Mouse (Mus musculus): Measurements from ENCODE around the gene Rap2b. TPM values are rescaled to one million over a fixed set of nuclear protein-coding genes. Genes with fewer than 3 reads are reported as not detected.

The Rap2b gene
- polyA plus RNA-seq, 2 experiments, result 8.7 to 15.9 TPM

DNA sequence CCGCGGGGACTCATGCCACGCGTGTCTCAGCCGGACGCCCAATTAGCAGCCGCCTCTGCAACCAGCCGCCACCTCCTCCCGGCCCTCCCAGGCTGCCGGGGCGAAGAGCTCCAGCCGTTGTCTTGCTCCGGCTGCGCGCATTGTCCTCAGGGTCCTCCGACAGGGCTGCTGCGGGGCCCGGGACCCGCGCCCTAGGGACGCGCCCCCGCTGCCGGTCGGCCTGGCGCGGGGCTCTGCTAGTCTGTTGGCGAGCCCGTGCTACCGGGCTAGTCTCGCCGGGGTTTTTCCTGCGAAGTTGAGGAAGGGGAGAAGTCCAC, 3.2 kb downstream of the Rap2b start:
- H3K4me1 ChIP-seq (ENCODE audit: control insufficient read depth, insufficient read depth, low read length), result peaks cover 5% of the 10 kb centered on the region
- TF ChIP-seq POLR2A (IDR thresholded peaks at IDR 0.05; ENCODE audit: borderline replicate concordance, extremely low read depth, insufficient read depth, insufficient read length), result no peak
- peak overlapping the region; percentile 81 for H3K9ac ChIP-seq (ENCODE audit: low read depth, low read length, severe bottlenecking)
- ATAC-seq (ENCODE audit: low FRiP score, low read depth) (peak; percentile 7), DNase-seq (ENCODE audit: low spot score) (no peak)
- H3K9me3 ChIP-seq (ENCODE audit: control insufficient read depth, low read length), result no peaks in the 10 kb centered on the region
- H3K27ac ChIP-seq (replicated peaks; ENCODE audit: low read depth, low read length), result peak overlapping the region; percentile 49; the same call in 1 of the 2 replicates
- WGBS, result under 1% methylated on average over 22 of the region's 33 CpGs
- H3K27me3 ChIP-seq (ENCODE audit: control insufficient read depth, insufficient read depth, low read length), result no peaks in the 10 kb centered on the region
- H3K4me2 ChIP-seq (replicated peaks; ENCODE audit: low read depth, low read length, severe bottlenecking), result peak overlapping the region; percentile 79
- H3K36me3 ChIP-seq (ENCODE audit: control insufficient read depth, insufficient read depth, low read length), result no peaks in the 10 kb centered on the region
- peak overlapping the region; percentile 81 for H3K4me3 ChIP-seq (replicated peaks; ENCODE audit: low read length)

DNA sequence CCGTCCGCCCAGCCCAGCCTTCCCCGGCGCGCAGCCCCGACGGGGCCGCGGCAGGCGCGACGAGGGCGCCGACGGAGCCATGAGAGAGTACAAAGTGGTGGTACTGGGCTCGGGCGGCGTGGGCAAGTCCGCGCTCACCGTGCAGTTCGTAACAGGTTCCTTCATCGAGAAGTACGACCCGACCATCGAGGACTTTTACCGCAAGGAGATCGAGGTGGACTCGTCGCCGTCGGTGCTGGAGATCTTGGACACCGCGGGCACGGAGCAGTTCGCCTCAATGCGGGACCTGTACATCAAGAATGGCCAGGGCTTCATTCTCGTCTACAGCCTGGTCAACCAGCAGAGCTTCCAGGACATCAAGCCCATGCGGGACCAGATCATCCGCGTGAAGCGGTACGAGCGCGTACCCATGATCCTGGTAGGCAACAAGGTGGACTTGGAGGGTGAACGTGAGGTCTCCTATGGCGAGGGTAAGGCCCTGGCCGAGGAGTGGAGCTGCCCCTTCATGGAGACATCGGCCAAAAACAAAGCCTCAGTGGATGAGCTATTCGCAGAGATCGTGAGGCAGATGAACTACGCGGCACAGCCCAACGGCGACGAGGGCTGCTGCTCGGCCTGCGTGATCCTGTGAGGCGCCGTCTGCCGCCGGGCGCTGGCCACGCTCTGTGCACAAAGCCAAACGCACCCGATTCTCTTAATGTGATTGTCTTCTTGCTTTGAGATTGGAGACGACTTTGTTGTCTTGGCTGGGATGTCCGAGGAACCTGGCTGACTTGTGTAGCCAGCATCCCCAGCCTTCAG, 3.7 kb downstream of the Rap2b start:
- TF ChIP-seq POLR2A (IDR thresholded peaks at IDR 0.05; ENCODE audit: borderline replicate concordance, extremely low read depth, insufficient read depth, insufficient read length), result no peak
- H3K27me3 ChIP-seq (ENCODE audit: control insufficient read depth, insufficient read depth, low read length), result no peaks in the 10 kb centered on the region
- peak overlapping the region; percentile 79 for H3K4me2 ChIP-seq (replicated peaks; ENCODE audit: low read depth, low read length, severe bottlenecking)
- H3K4me3 ChIP-seq (replicated peaks; ENCODE audit: low read length), result peak overlapping the region; percentile 81
- ATAC-seq (ENCODE audit: low FRiP score, low read depth) (no peak), DNase-seq (ENCODE audit: low spot score) (peak; percentile 25)
- no peaks in the 10 kb centered on the region for H3K36me3 ChIP-seq (ENCODE audit: control insufficient read depth, insufficient read depth, low read length)
- H3K9ac ChIP-seq (ENCODE audit: low read depth, low read length, severe bottlenecking), result peak overlapping the region; percentile 81
- H3K4me1 ChIP-seq (ENCODE audit: control insufficient read depth, insufficient read depth, low read length), result peaks cover 5% of the 10 kb centered on the region
- H3K27ac ChIP-seq (replicated peaks; ENCODE audit: low read depth, low read length), result peak overlapping the region; percentile 49
- H3K9me3 ChIP-seq (ENCODE audit: control insufficient read depth, low read length), result no peaks in the 10 kb centered on the region
- WGBS, result under 1% methylated on average over 56 of the region's 68 CpGs

DNA sequence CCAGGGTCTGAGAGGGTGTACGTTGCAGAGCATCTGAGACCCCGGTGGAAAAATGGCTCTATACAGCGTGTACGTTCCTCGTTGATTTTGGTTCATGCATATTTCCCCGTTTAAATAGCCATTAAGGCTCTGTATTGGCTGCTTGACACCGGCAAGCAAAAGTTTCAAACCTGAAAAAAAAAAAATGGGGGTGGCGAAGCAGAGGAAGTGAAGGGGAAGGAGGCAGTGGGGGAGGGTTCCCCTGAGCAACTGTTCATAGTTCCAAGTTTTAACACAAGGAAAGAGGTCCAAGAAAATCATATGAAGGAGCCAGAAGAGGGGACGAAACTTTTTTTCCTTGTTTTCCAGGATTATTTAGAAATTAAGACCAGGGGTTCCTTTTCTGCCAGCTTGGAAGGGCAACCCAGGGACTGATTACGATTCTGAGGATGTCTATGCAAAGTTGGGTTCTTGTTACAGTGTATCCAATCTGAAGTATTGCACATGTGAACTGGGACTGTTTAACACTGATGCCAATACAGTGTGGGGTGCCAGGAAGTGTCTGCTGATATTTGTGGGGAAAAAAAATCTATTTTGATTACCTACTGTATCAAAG, 4.4 kb downstream of the Rap2b start, which contains the start of gene B430305J03Rik:
TSS of gene B430305J03Rik (minus strand) at position 173 of the 595 bp plus-strand sequence.
- H3K4me1 ChIP-seq (ENCODE audit: control insufficient read depth, insufficient read depth, low read length), result peaks cover 5% of the 10 kb centered on the region
- ATAC-seq (ENCODE audit: low FRiP score, low read depth) (no peak), DNase-seq (ENCODE audit: low spot score) (peak; percentile 39)
- TF ChIP-seq POLR2A (IDR thresholded peaks at IDR 0.05; ENCODE audit: borderline replicate concordance, extremely low read depth, insufficient read depth, insufficient read length), result no peak
- peak within 1 kb of the TSS; percentile 79 for H3K4me2 ChIP-seq (replicated peaks; ENCODE audit: low read depth, low read length, severe bottlenecking)
- H3K27me3 ChIP-seq (ENCODE audit: control insufficient read depth, insufficient read depth, low read length), result no peaks in the 10 kb centered on the region
- H3K27ac ChIP-seq (replicated peaks; ENCODE audit: low read depth, low read length), result peak within 1 kb of the TSS; percentile 49
- H3K9ac ChIP-seq (ENCODE audit: low read depth, low read length, severe bottlenecking), result peak within 1 kb of the TSS; percentile 81
- peak within 1 kb of the TSS; percentile 81 for H3K4me3 ChIP-seq (replicated peaks; ENCODE audit: low read length)
- H3K9me3 ChIP-seq (ENCODE audit: control insufficient read depth, low read length), result no peaks in the 10 kb centered on the region
- H3K36me3 ChIP-seq (ENCODE audit: control insufficient read depth, insufficient read depth, low read length), result no peaks in the 10 kb centered on the region
- WGBS, result 4% methylated on average over 10 of the region's 10 CpGs

DNA sequence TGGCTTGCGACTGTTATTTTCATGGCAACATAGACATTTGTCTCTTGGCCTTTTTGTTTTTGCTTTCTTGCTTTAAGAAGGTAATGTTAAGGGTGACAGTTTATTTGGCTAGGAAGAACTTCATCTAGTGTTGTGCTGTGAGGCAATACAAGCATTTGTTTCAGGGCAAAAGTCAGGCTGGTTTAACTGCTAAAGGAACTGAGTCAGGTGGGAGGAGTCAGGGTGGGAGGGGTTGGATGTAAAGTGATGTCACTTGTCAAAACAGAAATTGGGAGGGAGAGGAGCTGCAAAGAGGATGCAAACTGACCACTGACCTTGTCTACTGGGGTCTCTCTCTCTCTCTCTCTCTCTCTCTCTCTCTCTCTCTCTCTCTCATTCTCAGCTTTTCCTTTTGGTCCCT, 7.0 kb downstream of the Rap2b start:
- H3K4me2 ChIP-seq (replicated peaks; ENCODE audit: low read depth, low read length, severe bottlenecking), result no peak overlapping the region
- H3K4me3 ChIP-seq (replicated peaks; ENCODE audit: low read length), result no peak overlapping the region
- DNase-seq (ENCODE audit: low spot score), result no peak

DNA sequence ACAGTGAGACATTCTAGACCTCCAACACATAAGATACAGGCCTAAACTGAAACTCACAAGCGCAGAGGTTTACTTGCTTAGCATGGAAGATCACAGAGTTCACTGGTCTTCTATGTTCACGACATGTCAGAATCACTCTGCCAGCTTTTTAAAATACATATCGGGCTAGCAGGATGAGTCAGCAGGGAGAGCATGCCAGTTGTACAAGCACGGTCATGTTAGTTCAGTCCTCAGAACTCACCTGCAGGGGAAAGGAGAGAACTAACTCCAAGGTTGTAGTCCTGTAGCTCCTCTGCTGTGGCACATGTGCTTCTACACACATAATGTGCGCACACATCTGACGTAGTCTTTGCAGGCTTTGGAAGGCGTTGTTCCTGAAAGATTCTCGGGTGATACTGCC, 14.6 kb downstream of the Rap2b start:
- no peak for TF ChIP-seq POLR2A (IDR thresholded peaks at IDR 0.05; ENCODE audit: borderline replicate concordance, extremely low read depth, insufficient read depth, insufficient read length)
- Histone ChIP-seq H3K4me2 (replicated peaks; ENCODE audit: low read depth, low read length, severe bottlenecking) (no peak overlapping the region), H3K4me3 (replicated peaks; ENCODE audit: low read length) (no peak overlapping the region), H3K4me1 (ENCODE audit: control insufficient read depth, insufficient read depth, low read length) (no peaks in the 10 kb centered on the region), H3K36me3 (ENCODE audit: control insufficient read depth, insufficient read depth, low read length) (no peaks in the 10 kb centered on the region), H3K9ac (ENCODE audit: low read depth, low read length, severe bottlenecking) (no peak overlapping the region), H3K9me3 (ENCODE audit: control insufficient read depth, low read length) (no peaks in the 10 kb centered on the region), H3K27ac (replicated peaks; ENCODE audit: low read depth, low read length) (no peak overlapping the region), H3K27me3 (ENCODE audit: control insufficient read depth, insufficient read depth, low read length) (no peaks in the 10 kb centered on the region)
- no peak for ATAC-seq (ENCODE audit: low FRiP score, low read depth)
- WGBS, result 87% methylated on average over 8 of the region's 8 CpGs
- no peak for DNase-seq (ENCODE audit: low spot score)

More for the DNA sequence above, 7.0 kb downstream of the Rap2b start:
- TF ChIP-seq POLR2A (IDR thresholded peaks at IDR 0.05; ENCODE audit: borderline replicate concordance, extremely low read depth, insufficient read depth, insufficient read length), result no peak
- no peaks in the 10 kb centered on the region for H3K36me3 ChIP-seq (ENCODE audit: control insufficient read depth, insufficient read depth, low read length)
- WGBS, result 94% methylated on average over 1 of the region's 1 CpGs
- no peaks in the 10 kb centered on the region for H3K9me3 ChIP-seq (ENCODE audit: control insufficient read depth, low read length)
- ATAC-seq (ENCODE audit: low FRiP score, low read depth), result no peak
- H3K27me3 ChIP-seq (ENCODE audit: control insufficient read depth, insufficient read depth, low read length), result no peaks in the 10 kb centered on the region
- no peak overlapping the region for H3K27ac ChIP-seq (replicated peaks; ENCODE audit: low read depth, low read length)
- H3K4me1 ChIP-seq (ENCODE audit: control insufficient read depth, insufficient read depth, low read length), result peaks cover 5% of the 10 kb centered on the region
- H3K9ac ChIP-seq (ENCODE audit: low read depth, low read length, severe bottlenecking), result no peak overlapping the region

All from limb, embryonic 14.5 days (tissue).